Mouse (Mus musculus): ENCODE results near the gene Negr1. TPM values are rescaled to one million over a fixed set of nuclear protein-coding genes. Genes with fewer than 3 reads are reported as not detected.

The Negr1 gene
- polyA plus RNA-seq, 1 experiment from 2014 or later = 7.3 TPM

DNA sequence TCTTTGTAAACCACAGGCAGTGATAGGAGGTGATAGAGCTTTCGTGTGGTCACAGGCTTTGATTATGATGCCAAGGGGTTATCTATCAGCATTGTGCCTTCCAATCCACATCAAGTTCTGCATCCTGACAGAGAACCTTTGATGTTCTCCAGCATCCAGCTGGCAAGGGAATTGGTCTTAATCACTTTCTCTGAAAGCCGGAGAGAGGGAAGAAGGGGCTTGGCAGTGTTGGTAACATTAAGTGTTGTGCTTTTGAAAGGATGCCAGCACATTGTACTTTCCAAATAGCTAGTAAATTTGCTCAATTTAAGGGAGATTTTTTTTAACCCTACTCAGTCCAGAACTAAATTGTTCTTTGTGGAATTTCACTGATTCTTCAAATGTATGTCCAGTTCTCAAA lies 11.9 kb downstream of the Negr1 start:
- Histone ChIP-seq H3K4me1 (ENCODE audit: insufficient read depth, low read length) (no peaks in the 10 kb centered on the region), H3K9me3 (ENCODE audit: low read length) (no peaks in the 10 kb centered on the region), H3K27me3 (ENCODE audit: insufficient read depth, low read length) (no peaks in the 10 kb centered on the region), H3K36me3 (ENCODE audit: insufficient read depth, low read length) (no peaks in the 10 kb centered on the region), H3K4me3 (ENCODE audit: low read length) (no peak overlapping the region), H3K9ac (replicated peaks; ENCODE audit: low read length) (no peak overlapping the region), H3K4me2 (replicated peaks; ENCODE audit: low read depth, low read length) (no peak overlapping the region), H3K27ac (ENCODE audit: low read length) (no peak overlapping the region)
- WGBS = 44% methylated on average over 2 of the region's 2 CpGs
- no peak for ATAC-seq (ENCODE audit: low FRiP score, low TSS enrichment)

DNA sequence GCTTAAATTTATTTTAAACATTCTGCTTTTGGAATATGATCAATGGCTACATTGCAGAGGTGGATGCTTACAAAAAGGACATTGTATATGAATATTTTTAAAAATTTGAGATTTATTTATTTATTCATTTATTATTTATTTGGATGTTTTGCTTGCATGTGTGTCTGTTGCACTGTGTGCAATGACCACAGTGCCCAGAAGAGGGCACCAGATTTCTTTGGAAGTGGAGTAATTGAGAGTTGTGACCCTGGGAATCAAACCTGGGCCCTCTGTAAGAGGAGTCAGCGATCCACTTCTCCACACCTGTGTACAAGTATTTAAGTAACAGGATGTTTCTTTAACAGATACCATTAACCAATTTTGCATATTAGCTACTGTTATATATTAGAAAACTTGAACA lies 14.7 kb downstream of the Negr1 start:
- Histone ChIP-seq H3K4me1 (ENCODE audit: insufficient read depth, low read length) (no peaks in the 10 kb centered on the region), H3K4me2 (replicated peaks; ENCODE audit: low read depth, low read length) (no peak overlapping the region), H3K4me3 (ENCODE audit: low read length) (no peak overlapping the region), H3K9me3 (ENCODE audit: low read length) (no peaks in the 10 kb centered on the region), H3K36me3 (ENCODE audit: insufficient read depth, low read length) (no peaks in the 10 kb centered on the region), H3K27ac (ENCODE audit: low read length) (no peak overlapping the region), H3K9ac (replicated peaks; ENCODE audit: low read length) (no peak overlapping the region), H3K27me3 (ENCODE audit: insufficient read depth, low read length) (no peaks in the 10 kb centered on the region)
- 88% methylated on average over 1 of the region's 1 CpGs for WGBS
- no peak for ATAC-seq (ENCODE audit: low FRiP score, low TSS enrichment)

DNA sequence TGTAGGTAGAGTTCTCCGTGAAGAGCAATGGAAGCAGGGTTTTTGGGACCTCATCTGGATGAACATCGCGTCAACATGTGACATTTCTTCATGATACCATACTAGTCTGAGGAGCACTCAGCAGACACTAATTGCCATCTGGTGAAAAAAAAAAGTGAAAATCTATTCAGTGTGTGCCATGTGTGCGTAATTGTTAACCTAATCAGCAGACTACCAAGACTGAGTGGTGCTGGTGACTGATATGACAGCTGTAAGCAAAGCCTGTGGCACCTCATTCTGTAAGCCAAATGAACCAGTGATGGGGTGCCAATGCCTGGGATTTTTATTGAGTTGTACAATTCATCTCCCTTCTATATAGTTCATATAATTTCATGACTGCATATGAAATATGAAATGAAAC lies 29.0 kb downstream of the Negr1 start:
- H3K4me1 ChIP-seq (ENCODE audit: insufficient read depth, low read length) = no peaks in the 10 kb centered on the region
- ATAC-seq (ENCODE audit: low FRiP score, low TSS enrichment) = no peak
- H3K36me3 ChIP-seq (ENCODE audit: insufficient read depth, low read length) = no peaks in the 10 kb centered on the region
- H3K9ac ChIP-seq (replicated peaks; ENCODE audit: low read length) = no peak overlapping the region
- WGBS = 94% methylated on average over 4 of the region's 4 CpGs
- H3K27ac ChIP-seq (ENCODE audit: low read length) = no peak overlapping the region
- no peaks in the 10 kb centered on the region for H3K9me3 ChIP-seq (ENCODE audit: low read length)
- no peak overlapping the region for H3K4me3 ChIP-seq (ENCODE audit: low read length)
- H3K4me2 ChIP-seq (replicated peaks; ENCODE audit: low read depth, low read length) = no peak overlapping the region
- no peaks in the 10 kb centered on the region for H3K27me3 ChIP-seq (ENCODE audit: insufficient read depth, low read length)

DNA sequence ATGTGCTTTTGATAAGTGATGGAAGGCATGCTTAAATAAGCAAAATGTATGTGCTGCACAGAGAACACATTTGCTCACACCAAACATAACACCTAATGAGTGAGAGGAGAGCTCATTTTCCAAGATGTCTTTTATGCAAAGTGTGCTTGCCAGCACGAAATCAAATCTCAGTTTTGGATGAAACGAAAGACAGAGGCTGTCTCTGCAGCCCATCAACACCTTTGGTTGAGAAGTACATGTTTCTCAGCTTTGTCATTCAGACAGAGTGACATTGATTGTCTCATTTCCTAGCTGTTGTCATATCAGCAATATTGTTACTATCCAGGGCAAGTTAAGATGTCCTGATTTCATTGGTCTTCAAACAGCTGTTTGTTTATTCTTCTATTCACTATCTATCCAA lies 29.5 kb downstream of the Negr1 start:
- H3K9me3 ChIP-seq (ENCODE audit: low read length) = no peaks in the 10 kb centered on the region
- H3K36me3 ChIP-seq (ENCODE audit: insufficient read depth, low read length) = no peaks in the 10 kb centered on the region
- H3K27ac ChIP-seq (ENCODE audit: low read length) = no peak overlapping the region
- no peak overlapping the region for H3K4me3 ChIP-seq (ENCODE audit: low read length)
- ATAC-seq (ENCODE audit: low FRiP score, low TSS enrichment) = no peak
- 83% methylated on average over 2 of the region's 2 CpGs for WGBS
- H3K27me3 ChIP-seq (ENCODE audit: insufficient read depth, low read length) = no peaks in the 10 kb centered on the region
- H3K4me2 ChIP-seq (replicated peaks; ENCODE audit: low read depth, low read length) = no peak overlapping the region
- no peaks in the 10 kb centered on the region for H3K4me1 ChIP-seq (ENCODE audit: insufficient read depth, low read length)
- no peak overlapping the region for H3K9ac ChIP-seq (replicated peaks; ENCODE audit: low read length)

DNA sequence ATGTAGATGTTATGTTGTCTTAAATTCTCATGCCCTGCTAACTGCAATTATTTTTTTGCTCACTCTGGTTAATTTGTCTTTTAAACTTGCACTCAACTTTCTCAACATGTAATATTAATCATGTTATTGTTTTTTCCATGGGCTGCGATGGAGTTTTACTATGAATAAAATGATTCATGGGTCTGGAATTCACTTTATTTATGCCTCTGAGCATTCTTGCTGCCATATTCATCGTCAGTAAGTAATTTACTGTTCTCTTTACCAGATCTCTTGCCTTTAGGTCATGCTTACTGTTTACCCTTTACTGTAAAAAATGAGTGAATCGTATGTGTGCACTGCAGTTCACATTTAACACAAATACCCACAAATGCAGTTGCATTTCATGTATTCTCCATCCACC lies 45.3 kb downstream of the Negr1 start:
- 55% methylated on average over 3 of the region's 3 CpGs for WGBS

DNA sequence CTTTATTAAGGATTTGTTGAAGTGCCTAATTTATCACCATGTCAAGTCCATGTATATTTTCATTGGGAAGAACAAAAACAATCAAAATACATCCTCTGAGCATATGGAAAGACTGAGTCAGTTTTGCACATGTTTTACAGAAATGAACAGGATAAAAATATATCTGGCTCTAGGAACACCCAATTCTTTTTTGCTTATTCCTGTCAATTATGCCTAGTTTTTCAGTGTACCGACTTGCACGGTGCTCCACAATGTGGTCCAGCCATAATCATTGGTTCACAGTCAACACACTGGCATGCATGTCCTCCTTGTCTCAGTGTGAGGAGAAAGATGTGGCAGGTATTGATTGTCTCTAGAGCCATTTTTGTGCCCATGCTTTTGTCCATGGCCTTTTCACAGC lies 58.3 kb downstream of the Negr1 start:
- Histone ChIP-seq H3K9ac (replicated peaks; ENCODE audit: low read length) (no peak overlapping the region), H3K4me2 (replicated peaks; ENCODE audit: low read depth, low read length) (no peak overlapping the region), H3K4me1 (ENCODE audit: insufficient read depth, low read length) (no peaks in the 10 kb centered on the region), H3K27ac (ENCODE audit: low read length) (no peak overlapping the region), H3K4me3 (ENCODE audit: low read length) (no peak overlapping the region), H3K27me3 (ENCODE audit: insufficient read depth, low read length) (no peaks in the 10 kb centered on the region), H3K36me3 (ENCODE audit: insufficient read depth, low read length) (no peaks in the 10 kb centered on the region), H3K9me3 (ENCODE audit: low read length) (no peaks in the 10 kb centered on the region)
- ATAC-seq (ENCODE audit: low FRiP score, low TSS enrichment) = no peak
- 94% methylated on average over 2 of the region's 2 CpGs for WGBS

More for the DNA sequence above, 45.3 kb downstream of the Negr1 start:
- H3K27ac ChIP-seq (ENCODE audit: low read length) = no peak overlapping the region
- H3K36me3 ChIP-seq (ENCODE audit: insufficient read depth, low read length) = no peaks in the 10 kb centered on the region
- no peak overlapping the region for H3K4me3 ChIP-seq (ENCODE audit: low read length)
- H3K4me1 ChIP-seq (ENCODE audit: insufficient read depth, low read length) = no peaks in the 10 kb centered on the region
- no peak overlapping the region for H3K9ac ChIP-seq (replicated peaks; ENCODE audit: low read length)
- ATAC-seq (ENCODE audit: low FRiP score, low TSS enrichment) = no peak
- H3K9me3 ChIP-seq (ENCODE audit: low read length) = no peaks in the 10 kb centered on the region
- H3K27me3 ChIP-seq (ENCODE audit: insufficient read depth, low read length) = no peaks in the 10 kb centered on the region
- H3K4me2 ChIP-seq (replicated peaks; ENCODE audit: low read depth, low read length) = no peak overlapping the region

DNA sequence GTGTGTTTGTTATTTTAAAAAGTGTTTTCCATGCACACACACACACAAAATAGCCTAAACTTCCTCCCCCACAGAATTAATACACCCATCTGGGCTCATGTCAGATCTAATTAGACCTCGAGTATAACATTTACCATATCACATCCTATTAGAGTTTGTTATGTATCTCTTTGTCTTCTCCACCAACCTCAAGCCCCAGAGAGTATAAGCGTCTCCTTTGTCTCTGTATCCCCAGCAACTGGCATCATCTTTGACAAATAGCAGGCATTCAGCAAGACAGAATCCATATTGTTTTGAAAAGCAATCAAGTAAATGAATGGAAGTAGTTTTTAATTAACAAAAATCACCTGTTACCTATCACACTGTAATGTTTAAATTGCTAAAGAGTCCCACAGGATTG lies 67.0 kb downstream of the Negr1 start:
- Histone ChIP-seq H3K27ac (ENCODE audit: low read length) (no peak overlapping the region), H3K4me2 (replicated peaks; ENCODE audit: low read depth, low read length) (no peak overlapping the region), H3K27me3 (ENCODE audit: insufficient read depth, low read length) (no peaks in the 10 kb centered on the region), H3K36me3 (ENCODE audit: insufficient read depth, low read length) (no peaks in the 10 kb centered on the region), H3K4me1 (ENCODE audit: insufficient read depth, low read length) (no peaks in the 10 kb centered on the region), H3K9me3 (ENCODE audit: low read length) (no peaks in the 10 kb centered on the region), H3K4me3 (ENCODE audit: low read length) (no peak overlapping the region), H3K9ac (replicated peaks; ENCODE audit: low read length) (no peak overlapping the region)
- no peak for ATAC-seq (ENCODE audit: low FRiP score, low TSS enrichment)
- WGBS = 70% methylated on average over 2 of the region's 2 CpGs

DNA sequence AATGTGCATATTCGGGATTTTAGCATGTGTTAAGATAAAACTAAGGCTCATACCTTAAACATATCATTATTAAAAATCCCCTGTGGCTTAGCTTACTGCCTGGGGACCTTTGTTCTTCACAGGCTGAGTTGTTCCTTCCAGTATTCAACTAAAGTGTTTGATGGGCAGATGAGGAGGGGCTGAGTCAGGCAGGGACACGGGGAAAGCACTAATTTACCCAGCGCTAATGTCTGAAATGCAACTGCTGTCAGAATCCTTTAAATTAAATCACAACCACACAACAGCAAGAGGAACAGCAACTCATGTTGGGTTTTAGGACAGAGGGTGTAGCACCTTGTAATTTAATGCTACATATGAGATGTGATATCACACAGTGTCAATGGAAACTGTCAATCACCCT lies 71.3 kb downstream of the Negr1 start:
- no peak overlapping the region for H3K27ac ChIP-seq (ENCODE audit: low read length)
- H3K36me3 ChIP-seq (ENCODE audit: insufficient read depth, low read length) = no peaks in the 10 kb centered on the region
- H3K9me3 ChIP-seq (ENCODE audit: low read length) = no peaks in the 10 kb centered on the region
- H3K4me1 ChIP-seq (ENCODE audit: insufficient read depth, low read length) = no peaks in the 10 kb centered on the region
- H3K9ac ChIP-seq (replicated peaks; ENCODE audit: low read length) = no peak overlapping the region
- no peaks in the 10 kb centered on the region for H3K27me3 ChIP-seq (ENCODE audit: insufficient read depth, low read length)
- H3K4me3 ChIP-seq (ENCODE audit: low read length) = no peak overlapping the region
- no peak for ATAC-seq (ENCODE audit: low FRiP score, low TSS enrichment)
- 53% methylated on average over 3 of the region's 3 CpGs for WGBS
- no peak overlapping the region for H3K4me2 ChIP-seq (replicated peaks; ENCODE audit: low read depth, low read length)

DNA sequence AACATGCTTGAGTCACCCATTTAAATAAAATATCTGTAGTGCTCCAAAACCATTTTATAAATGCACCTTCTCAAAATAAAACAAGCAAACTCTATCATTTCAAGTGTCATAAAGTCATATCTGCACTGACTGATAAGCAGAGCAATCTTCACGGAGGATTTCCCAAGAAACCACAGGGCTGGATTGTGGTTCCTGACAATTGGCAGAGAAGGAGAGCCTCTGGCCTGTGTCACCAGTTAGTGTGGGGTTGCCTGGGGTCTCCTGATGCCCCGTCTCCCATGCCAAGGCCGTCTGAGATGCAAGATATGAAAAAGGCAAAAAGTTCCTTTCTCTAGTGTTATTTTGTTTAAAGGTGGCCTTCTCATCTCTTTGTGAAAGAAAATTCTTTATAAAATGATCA lies 77.8 kb downstream of the Negr1 start:
- Histone ChIP-seq H3K27me3 (ENCODE audit: insufficient read depth, low read length) (no peaks in the 10 kb centered on the region), H3K4me1 (ENCODE audit: insufficient read depth, low read length) (no peaks in the 10 kb centered on the region), H3K27ac (ENCODE audit: low read length) (no peak overlapping the region), H3K36me3 (ENCODE audit: insufficient read depth, low read length) (no peaks in the 10 kb centered on the region), H3K4me3 (ENCODE audit: low read length) (no peak overlapping the region), H3K4me2 (replicated peaks; ENCODE audit: low read depth, low read length) (no peak overlapping the region), H3K9me3 (ENCODE audit: low read length) (no peaks in the 10 kb centered on the region), H3K9ac (replicated peaks; ENCODE audit: low read length) (no peak overlapping the region)
- ATAC-seq (ENCODE audit: low FRiP score, low TSS enrichment) = no peak
- WGBS = 70% methylated on average over 3 of the region's 3 CpGs

DNA sequence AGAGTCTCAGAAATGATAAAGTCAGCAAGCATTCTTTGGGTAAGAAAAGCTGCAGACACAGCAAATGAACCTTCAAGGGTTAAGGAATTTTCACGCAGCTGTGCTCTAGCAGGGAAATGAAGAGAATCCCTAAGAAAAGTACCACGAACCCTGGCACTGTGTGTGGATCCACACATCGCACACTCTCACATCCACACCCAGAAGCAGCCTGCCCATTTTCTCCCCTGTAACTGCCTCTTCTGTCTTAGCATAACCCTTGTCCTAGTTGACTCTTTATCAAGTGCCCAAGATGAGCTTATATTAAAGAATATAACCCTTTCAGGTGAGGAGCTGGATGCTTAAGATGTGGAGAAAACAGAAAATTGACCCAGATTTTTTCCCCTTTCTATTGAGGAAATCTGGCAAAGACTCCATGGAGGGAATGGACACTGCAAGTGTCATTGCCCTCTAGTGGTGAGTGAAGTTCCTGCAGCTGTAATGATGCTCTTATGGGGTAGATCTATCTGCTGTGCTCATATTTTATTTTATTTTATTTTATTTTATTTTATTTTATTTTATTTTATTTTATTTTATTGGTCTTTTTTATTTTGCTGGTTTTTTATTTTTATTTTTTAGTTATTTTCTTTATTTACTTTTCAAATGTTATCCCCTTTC lies 82.2 kb downstream of the Negr1 start:
- ATAC-seq (ENCODE audit: low FRiP score, low TSS enrichment) = peak; percentile 71; the same call in 1 of the 2 replicates
- H3K36me3 ChIP-seq (ENCODE audit: insufficient read depth, low read length) = no peaks in the 10 kb centered on the region
- no peaks in the 10 kb centered on the region for H3K9me3 ChIP-seq (ENCODE audit: low read length)
- no peaks in the 10 kb centered on the region for H3K4me1 ChIP-seq (ENCODE audit: insufficient read depth, low read length)
- H3K9ac ChIP-seq (replicated peaks; ENCODE audit: low read length) = no peak overlapping the region
- no peak overlapping the region for H3K27ac ChIP-seq (ENCODE audit: low read length)
- no peak overlapping the region for H3K4me2 ChIP-seq (replicated peaks; ENCODE audit: low read depth, low read length)
- 83% methylated on average over 3 of the region's 3 CpGs for WGBS
- no peak overlapping the region for H3K4me3 ChIP-seq (ENCODE audit: low read length)
- no peaks in the 10 kb centered on the region for H3K27me3 ChIP-seq (ENCODE audit: insufficient read depth, low read length)

Measured in kidney, embryonic 16.5 days (tissue).